Mouse (Mus musculus) heart, embryonic 14.5 days (tissue): ENCODE measurements around the gene Lhx9. TPM values are rescaled to one million over a fixed set of nuclear protein-coding genes. Genes with fewer than 3 reads are reported as not detected.

Source experiments
- ATAC-seq: fragments of 200-750 bp; cut with Nextera tagmentation; 2 replicates; pipeline ENCODE4 v1.8.0; 2017; ENCODE audit warnings: low read depth, moderate TSS enrichment; ENCODE audit not compliant: insufficient number of reproducible peaks, insufficient read depth, low FRiP score
- H3K27ac ChIP-seq, 2 experiments: fragments of 200-500 bp in 1 of 2; fragments of 300-500 bp in 1 of 2; sonication (generic) in 1 of 2; replicated peaks in 1 of 2; 2 replicates each; pipeline ENCODE4 v1.5.1; 2012 to 2014; ENCODE audit warnings: low read depth in 2 of 2, low read length in 2 of 2, control low read depth in 1 of 2, mild to moderate bottlenecking in 1 of 2, mixed read lengths in 1 of 2; ENCODE audit not compliant: control insufficient read depth in 1 of 2, insufficient read depth in 1 of 2
- H3K27me3 ChIP-seq: fragments of 300-500 bp; sonication (generic); 2 replicates; pipeline ENCODE4 v1.6.1; 2014; ENCODE audit warnings: mild to moderate bottlenecking, low read length, control low read depth; ENCODE audit not compliant: control insufficient read depth, insufficient read depth
- H3K36me3 ChIP-seq: fragments of 300-500 bp; sonication (generic); 2 replicates; pipeline ENCODE4 v1.6.1; 2014; ENCODE audit warnings: mild to moderate bottlenecking, control low read depth, low read length, mixed read lengths; ENCODE audit not compliant: control insufficient read depth, insufficient read depth
- H3K4me1 ChIP-seq, 2 experiments: fragments of 200-500 bp in 1 of 2; fragments of 300-500 bp in 1 of 2; sonication (generic) in 1 of 2; 2 replicates each; pipeline ENCODE4 v1.6.1; 2012 to 2014; ENCODE audit warnings: low read length in 2 of 2, control low read depth in 1 of 2, mixed read lengths in 1 of 2; ENCODE audit not compliant: control insufficient read depth in 2 of 2, insufficient read depth in 2 of 2
- H3K4me2 ChIP-seq: fragments of 300-500 bp; sonication (generic); 2 replicates; pipeline ENCODE4 v1.6.1; 2014; ENCODE audit warnings: mild to moderate bottlenecking, low read length
- H3K4me3 ChIP-seq, 2 experiments: fragments of 200-500 bp in 1 of 2; fragments of 300-500 bp in 1 of 2; sonication (generic) in 1 of 2; 2 replicates each; pipeline ENCODE4 v1.5.1; 2012 to 2014; ENCODE audit warnings: low read length in 2 of 2, mild to moderate bottlenecking in 2 of 2, control low read depth in 1 of 2, low read depth in 1 of 2, moderate library complexity in 1 of 2; ENCODE audit not compliant: control insufficient read depth in 1 of 2, insufficient read depth in 1 of 2
- H3K9ac ChIP-seq: fragments of 300-500 bp; sonication (generic); 2 replicates; pipeline ENCODE4 v1.6.1; 2014; ENCODE audit warnings: mild to moderate bottlenecking, low read length
- H3K9me3 ChIP-seq: fragments of 300-500 bp; sonication (generic); 2 replicates; pipeline ENCODE4 v1.6.1; 2016; ENCODE audit warnings: low read length, control low read depth; ENCODE audit not compliant: control insufficient read depth
- WGBS: fragments of 180-500 bp; shearing (Covaris S2); extraction: QIAGEN DNeasy Blood & Tissue Kit; methylation state at CpG from one replicate; pipeline ENCODE4 v1.1.7; 2014; 5-methylcytosine and 5-hydroxymethylcytosine counted together
- polyA plus RNA-seq: library from polyadenylated mRNA; unstranded; fragments of >200 nt; fragmentation: Nextera tagmentation; extraction: Ambion mirVana; gene quantifications from 2 replicates; pipeline ENCODE4 v1.2.1, GENCODE M21; 2014

Lhx9 gene
- polyA plus RNA-seq, 1 experiment from 2014 or later, result 0.32 TPM

- no peaks in the 10 kb centered on the region for H3K36me3 ChIP-seq
- H3K27ac ChIP-seq, result no peak overlapping the region
- H3K9ac ChIP-seq, result no peak overlapping the region
- peak overlapping the region; percentile 44 for H3K4me2 ChIP-seq
- ATAC-seq, result no peak
- 22% methylated on average over 27 of the region's 27 CpGs for WGBS
- H3K4me1 ChIP-seq, result peaks cover 3 to 5% of the 10 kb centered on the region in 2 experiments; a peak in 2 of 4 replicates
- no peaks in the 10 kb centered on the region for H3K9me3 ChIP-seq
- H3K4me3 ChIP-seq, result peak overlapping the region in 1 of 2 experiments; percentile 17; a peak in 2 of 4 replicates
- peaks cover 61% of the 10 kb centered on the region for H3K27me3 ChIP-seq
Measured at GRCm38 (mm10) chr1:138837786-138838743, 10.3 kb downstream of the Lhx9 start.

DNA sequence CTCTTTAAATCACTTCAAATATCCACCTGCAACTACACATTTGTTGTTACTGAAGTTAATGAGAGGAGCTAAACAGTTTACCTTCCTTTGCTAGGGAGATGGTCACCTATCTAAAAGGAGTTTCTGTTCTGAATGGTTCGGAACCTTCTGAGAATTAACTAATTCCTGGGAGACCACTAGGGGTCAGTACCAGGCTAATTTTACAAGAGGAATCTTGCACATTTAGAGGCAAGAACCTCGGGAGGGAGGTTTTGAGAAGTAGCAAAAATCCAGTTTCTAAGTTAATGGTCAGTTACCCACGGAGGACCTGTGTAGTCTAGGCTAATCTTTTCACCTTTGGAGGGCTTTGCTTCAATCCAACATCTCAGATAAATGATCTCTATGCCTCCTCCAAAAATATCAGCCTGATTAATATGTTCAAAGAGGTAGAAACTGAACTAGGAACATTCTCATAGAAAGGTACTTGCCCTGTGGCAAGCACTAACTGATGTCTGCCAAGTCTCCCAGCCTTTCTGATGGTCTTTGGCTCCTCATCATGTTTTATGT lies 12.9 kb downstream of the Lhx9 start:
- Histone ChIP-seq H3K9ac (no peak overlapping the region), H3K27me3 (peaks cover 69% of the 10 kb centered on the region), H3K4me1 (no peaks in the 10 kb centered on the region), H3K9me3 (no peaks in the 10 kb centered on the region), H3K4me2 (no peak overlapping the region), H3K27ac (no peak overlapping the region), H3K36me3 (no peaks in the 10 kb centered on the region), H3K4me3 (no peak overlapping the region)
- WGBS, result 2% methylated on average over 3 of the region's 3 CpGs
- ATAC-seq, result no peak; the same call in 1 of the 2 replicates

DNA sequence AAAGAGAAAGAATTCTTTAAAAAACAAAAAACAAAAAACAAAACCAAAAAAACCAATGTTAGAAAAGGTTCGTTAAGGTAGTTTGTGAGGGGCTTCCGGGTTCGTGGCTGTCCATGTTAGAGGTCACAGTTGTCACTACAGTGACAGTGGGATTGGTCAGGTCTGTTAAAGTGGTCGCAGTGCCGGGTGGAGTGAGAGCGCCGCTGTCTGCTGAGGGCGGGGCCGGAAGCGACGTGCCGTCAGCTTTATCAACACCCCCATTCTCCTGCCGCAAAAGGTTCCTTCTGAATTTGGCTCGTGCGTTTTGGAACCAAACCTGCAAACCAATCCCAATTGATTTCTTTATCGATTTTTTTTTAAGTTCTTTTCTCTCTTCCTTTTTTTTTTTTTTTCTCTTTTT lies 17.1 kb downstream of the Lhx9 start:
- no peak overlapping the region for H3K27ac ChIP-seq
- 1% methylated on average over 16 of the region's 16 CpGs for WGBS
- H3K36me3 ChIP-seq, result no peaks in the 10 kb centered on the region
- H3K27me3 ChIP-seq, result peaks cover 39% of the 10 kb centered on the region
- peak overlapping the region; percentile 64 for H3K4me2 ChIP-seq
- H3K4me1 ChIP-seq, result no peaks in the 10 kb centered on the region
- H3K9ac ChIP-seq, result no peak overlapping the region
- no peaks in the 10 kb centered on the region for H3K9me3 ChIP-seq
- H3K4me3 ChIP-seq, result peak overlapping the region; percentile 31 to 34
- no peak for ATAC-seq

- whole genome bisulfite sequencing, result 55% methylated on average over 6 of the region's 6 CpGs
- ATAC-seq, result no peak
- peaks cover 1% of the 10 kb centered on the region; the same call in 1 of the 2 replicates for H3K27me3 ChIP-seq
- no peak overlapping the region for H3K4me3 ChIP-seq
- no peak overlapping the region for H3K4me2 ChIP-seq
- no peaks in the 10 kb centered on the region for H3K9me3 ChIP-seq
- H3K36me3 ChIP-seq, result no peaks in the 10 kb centered on the region
- no peaks in the 10 kb centered on the region for H3K4me1 ChIP-seq
- H3K9ac ChIP-seq, result no peak overlapping the region
- H3K27ac ChIP-seq, result no peak overlapping the region
Measured at GRCm38 (mm10) chr1:138826841-138827240, 21.5 kb downstream of the Lhx9 start.

DNA sequence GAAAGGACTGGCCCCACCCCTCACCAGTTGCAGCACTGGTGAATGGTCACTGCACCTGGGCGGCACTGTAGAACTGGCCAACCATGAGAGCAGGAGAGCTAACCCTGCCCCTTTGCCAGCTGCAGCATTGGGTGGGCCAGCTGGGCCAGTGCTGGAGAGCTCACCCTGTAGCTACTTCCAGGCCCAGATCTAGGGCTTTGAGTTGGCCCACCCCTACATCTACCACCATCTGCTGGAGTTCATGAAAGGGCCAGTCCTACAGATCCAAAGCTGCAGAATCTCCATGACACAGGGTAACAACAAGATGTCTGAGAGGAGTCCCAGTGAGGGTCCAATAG lies 25.4 kb downstream of the Lhx9 start:
- WGBS, result 80% methylated on average over 1 of the region's 1 CpGs
- Histone ChIP-seq H3K4me3 (no peak overlapping the region), H3K4me1 (no peaks in the 10 kb centered on the region), H3K9me3 (no peaks in the 10 kb centered on the region), H3K36me3 (no peaks in the 10 kb centered on the region), H3K27ac (no peak overlapping the region), H3K9ac (no peak overlapping the region), H3K27me3 (no peaks in the 10 kb centered on the region), H3K4me2 (no peak overlapping the region)
- ATAC-seq, result no peak

- Histone ChIP-seq H3K27me3 (no peaks in the 10 kb centered on the region), H3K4me1 (no peaks in the 10 kb centered on the region), H3K4me3 (no peak overlapping the region), H3K9ac (no peak overlapping the region), H3K9me3 (no peaks in the 10 kb centered on the region), H3K27ac (no peak overlapping the region), H3K36me3 (no peaks in the 10 kb centered on the region), H3K4me2 (no peak overlapping the region)
- 84% methylated on average over 7 of the region's 7 CpGs for WGBS
- no peak for ATAC-seq
Measured at GRCm38 (mm10) chr1:138822255-138822984, 26.0 kb downstream of the Lhx9 start.

- no peak for ATAC-seq
- 50% methylated on average over 3 of the region's 3 CpGs for WGBS
Measured at GRCm38 (mm10) chr1:138801732-138802131, 46.6 kb downstream of the Lhx9 start.

More at GRCm38 (mm10) chr1:138801732-138802131, 46.6 kb downstream of the Lhx9 start:
- no peaks in the 10 kb centered on the region for H3K36me3 ChIP-seq
- no peaks in the 10 kb centered on the region for H3K4me1 ChIP-seq
- H3K27me3 ChIP-seq, result no peaks in the 10 kb centered on the region
- no peak overlapping the region for H3K9ac ChIP-seq
- no peak overlapping the region for H3K4me3 ChIP-seq
- no peak overlapping the region for H3K4me2 ChIP-seq
- H3K27ac ChIP-seq, result no peak overlapping the region
- H3K9me3 ChIP-seq, result no peaks in the 10 kb centered on the region
